Mouse (Mus musculus) CD4-positive helper T cell, adult 2 months (primary cell): Measurements from ENCODE around the gene Stk39.
A peak's percentile ranks its signal among the peaks of the same experiment; 100 is the strongest.

ENCODE experiments used
- DNase-seq: peaks from one replicate; pipeline ENCODE4 v3.0.0-alpha.2; 2012; ENCODE audit warnings: low read depth, missing footprints, low spot score

Gene Stk39

DNA sequence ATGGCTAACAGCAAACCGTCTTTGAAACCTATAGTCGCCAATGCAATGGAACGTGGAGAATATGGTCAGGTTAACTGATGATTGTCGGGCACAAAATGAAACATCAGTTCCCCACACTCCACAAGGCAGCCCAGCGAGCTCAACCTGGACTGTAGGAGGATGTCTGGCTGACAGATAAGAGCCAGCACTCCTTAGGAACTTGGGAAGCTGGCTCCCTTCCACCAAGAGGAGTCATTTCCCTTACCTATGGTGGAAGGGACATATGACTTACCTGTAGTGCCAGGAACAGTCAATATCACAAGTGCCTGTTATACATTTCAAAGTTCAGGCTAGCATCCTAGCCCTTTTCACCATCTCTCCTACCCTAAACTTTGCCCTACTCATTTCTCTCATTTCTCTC lies 14.0 kb downstream of the Stk39 start:
- DNase-seq = no peak

DNA sequence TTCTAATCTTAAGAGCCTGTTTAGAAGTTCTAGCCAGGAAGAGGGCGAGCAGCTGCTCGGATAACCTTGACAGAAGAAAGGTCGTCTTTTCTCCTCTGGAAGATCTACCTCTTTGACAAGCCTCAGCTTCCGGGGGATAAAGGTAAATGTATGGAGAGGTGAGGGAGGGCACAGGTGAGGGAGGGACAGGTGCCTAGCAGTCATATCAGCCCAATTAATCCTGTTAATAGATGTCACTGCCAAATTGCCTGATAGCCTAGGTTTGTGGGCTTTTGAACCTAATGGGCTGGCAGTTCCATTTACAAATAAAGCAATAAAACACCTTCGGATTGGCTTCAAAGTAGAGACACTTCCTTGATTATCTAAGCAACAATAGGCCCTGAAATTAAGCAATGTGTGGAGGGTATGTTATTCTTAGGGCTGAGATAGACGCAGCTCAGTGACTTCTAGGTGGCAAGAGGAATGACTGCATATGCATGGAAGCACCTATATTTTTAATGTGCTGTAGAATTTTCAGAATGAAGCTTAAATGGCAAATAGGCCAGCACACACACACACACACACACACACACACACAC lies 14.5 kb downstream of the Stk39 start:
- DNase-seq = no peak

- no peak for DNase-seq
Observed at GRCm38 (mm10) chr2:68456899-68457298, 15.2 kb downstream of the Stk39 start.

- DNase-seq = no peak
Observed at GRCm38 (mm10) chr2:68452379-68452778, 19.7 kb downstream of the Stk39 start.

DNA sequence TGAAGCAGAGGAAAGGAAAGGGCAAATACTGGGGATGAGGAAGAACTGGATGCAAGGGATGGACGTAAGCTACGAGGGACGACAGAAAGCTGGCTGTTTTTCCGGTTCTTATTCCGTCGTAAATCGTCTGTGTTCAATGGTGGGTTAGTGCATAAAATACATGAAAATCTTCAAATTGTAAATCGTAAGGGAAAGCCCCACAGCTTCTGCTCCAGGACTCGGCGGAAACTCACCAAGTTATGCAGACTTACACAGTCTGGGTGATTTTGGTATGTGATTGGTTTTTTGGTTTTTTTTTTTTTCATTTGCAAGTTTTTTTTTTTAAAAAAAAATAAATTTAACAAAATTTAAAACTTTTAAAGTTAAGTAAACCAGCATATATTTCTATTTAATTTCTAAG lies 24.0 kb downstream of the Stk39 start:
- no peak for DNase-seq

DNA sequence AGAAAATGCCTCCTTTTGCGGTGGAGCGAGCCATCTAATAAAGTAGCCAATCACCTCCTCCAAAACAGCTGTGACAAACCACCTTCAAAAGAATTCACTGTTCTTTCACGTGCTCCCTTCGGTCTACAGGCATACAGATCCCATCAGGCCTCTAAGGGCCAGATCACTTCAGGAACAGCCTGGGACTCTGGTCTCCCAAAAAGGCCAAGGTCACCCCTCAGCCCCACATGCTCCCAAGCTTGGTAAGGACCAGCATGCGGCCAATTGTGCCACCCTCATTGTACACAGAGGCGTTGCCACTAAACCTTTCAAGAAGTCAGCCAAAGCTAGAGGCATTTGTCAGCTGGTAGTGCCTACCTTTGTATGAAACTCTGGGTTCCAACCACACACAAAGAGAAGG lies 28.9 kb downstream of the Stk39 start:
- DNase-seq = no peak

GRCm38 (mm10) chr2:68442113-68442717 lies 29.9 kb downstream of the Stk39 start:
- no peak for DNase-seq

DNA sequence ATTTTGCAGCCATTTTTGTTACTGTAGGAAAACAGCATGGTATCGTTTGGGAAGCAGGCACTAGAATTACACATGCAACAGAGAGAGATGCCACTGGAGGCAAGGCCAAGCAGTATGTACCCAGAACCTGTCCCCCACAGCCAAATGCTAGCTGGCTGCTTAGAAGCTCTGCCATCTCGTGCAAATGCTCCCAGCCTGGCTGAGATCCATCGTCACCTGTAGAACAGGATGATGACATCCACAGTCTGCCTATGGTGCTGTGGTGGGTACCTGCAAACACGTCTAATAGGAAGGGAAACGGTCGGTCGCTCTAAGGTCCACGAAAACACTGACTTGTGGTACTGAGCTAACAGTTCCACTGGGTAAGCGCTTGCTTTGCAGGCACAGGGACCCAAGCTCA lies 32.5 kb downstream of the Stk39 start:
- no peak for DNase-seq

- DNase-seq = no peak
Observed at GRCm38 (mm10) chr2:68437920-68438319, 34.1 kb downstream of the Stk39 start.

DNA sequence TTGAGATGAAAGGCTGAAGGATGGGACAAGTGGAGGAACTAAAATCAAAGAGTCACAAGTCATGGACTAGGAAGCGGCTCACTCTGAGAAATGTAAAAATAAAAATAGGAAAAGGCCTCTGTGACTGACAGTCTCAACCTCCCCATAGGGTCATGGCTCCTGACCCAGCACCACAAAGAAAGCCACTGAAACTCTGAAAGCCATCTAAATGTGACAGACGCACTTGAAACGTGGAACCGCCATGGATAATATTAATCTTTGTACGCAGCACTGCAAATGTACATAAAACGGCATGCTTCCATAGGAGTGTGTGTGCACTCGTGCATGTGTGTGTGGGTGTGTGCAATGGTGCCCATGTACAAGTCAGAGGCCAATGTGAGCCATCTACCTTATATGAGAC lies 34.9 kb downstream of the Stk39 start:
- DNase-seq = no peak

- no peak for DNase-seq
Observed at GRCm38 (mm10) chr2:68436305-68436704, 35.8 kb downstream of the Stk39 start.

DNA sequence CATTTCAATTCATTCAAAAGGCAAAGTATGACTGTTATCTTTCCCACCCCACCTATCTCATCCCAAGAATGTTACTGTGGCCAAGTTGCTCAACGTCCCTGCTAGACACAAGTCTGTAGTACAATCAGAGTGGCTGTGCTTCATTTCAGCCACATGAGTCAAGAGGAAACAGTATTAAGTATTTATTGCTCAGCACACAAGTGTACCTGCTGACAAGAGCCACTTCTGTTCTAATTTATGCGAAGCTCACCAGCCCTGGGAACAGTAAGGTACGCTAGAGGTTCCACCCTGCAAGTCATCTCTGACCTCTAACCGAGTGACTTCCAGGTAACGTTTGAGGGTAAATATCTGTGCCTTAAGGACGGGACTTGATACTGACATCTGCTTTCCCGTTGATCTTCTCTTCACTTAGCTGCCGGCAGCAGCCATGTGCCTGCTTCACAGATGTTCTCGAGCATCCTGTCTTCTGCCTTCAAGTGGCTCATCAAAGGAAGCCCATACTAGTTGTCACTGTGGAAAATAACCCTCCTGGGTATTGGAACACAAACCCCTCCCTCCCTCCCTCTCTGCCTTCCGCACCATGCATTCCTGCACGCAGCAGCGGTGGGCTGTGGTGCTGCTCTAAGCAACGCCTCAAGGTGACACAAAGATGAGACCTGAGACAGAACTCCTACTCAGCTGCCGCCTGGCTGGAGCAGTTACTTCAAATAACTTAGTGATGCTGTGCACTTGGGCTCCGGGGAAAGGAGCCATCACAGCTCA lies 36.4 kb downstream of the Stk39 start:
- DNase-seq = peak; percentile 88

GRCm38 (mm10) chr2:68434997-68435396 lies 37.1 kb downstream of the Stk39 start:
- DNase-seq = no peak

GRCm38 (mm10) chr2:68434576-68434975 lies 37.5 kb downstream of the Stk39 start:
- DNase-seq = peak; percentile 76

GRCm38 (mm10) chr2:68433736-68434312 lies 38.2 kb downstream of the Stk39 start:
- DNase-seq = no peak

GRCm38 (mm10) chr2:68432834-68433233 lies 39.2 kb downstream of the Stk39 start:
- no peak for DNase-seq

DNA sequence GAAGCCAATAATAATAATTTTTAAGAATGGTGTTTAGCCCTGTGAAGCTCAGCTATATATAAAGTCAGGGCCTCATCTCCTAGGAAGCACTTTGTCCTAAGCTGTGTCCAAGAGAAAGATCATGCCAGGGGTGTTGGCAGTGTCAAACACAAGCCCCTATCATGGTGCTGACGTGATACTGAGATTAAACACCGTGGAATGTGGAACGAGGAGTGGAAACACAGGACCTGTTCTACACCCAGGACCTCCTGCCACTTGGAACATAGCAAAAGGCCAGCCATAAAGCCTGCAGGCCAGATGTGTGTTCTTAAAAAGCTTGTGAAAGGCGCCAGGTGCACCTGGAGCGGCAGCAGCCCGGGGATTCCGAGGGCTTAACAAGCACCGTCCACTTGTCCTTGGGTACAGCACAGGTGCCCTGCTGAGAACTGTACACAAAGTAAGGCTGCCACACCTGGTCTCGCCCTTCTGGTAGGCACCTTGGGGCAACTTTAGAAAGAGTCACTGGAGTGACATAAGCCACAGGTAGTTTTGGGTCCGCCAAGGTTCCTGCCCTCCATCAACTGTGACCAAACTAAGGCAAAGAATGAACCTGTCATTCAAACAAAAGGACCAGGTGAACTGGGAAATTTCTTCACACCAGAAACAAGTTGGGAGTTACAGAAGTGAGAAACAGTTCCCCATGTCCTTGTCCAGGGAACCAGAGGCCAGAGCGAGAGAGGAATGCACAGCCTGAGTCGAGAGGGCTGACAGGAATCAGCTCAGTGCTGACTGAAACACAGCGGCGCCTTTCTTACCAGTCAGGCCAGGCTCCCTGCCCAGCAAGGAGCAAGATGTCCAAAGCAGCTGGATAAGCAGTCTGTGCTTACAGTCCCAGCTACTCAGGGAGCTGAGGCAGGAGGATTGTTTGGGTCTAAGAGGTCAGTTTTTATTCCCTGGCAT lies 40.8 kb downstream of the Stk39 start:
- DNase-seq = peak; percentile 19

- DNase-seq = peak; percentile 90
Observed at GRCm38 (mm10) chr2:68430493-68430892, 41.6 kb downstream of the Stk39 start.

- DNase-seq = no peak
Observed at GRCm38 (mm10) chr2:68429436-68429835, 42.6 kb downstream of the Stk39 start.

GRCm38 (mm10) chr2:68426977-68427577 lies 45.0 kb downstream of the Stk39 start:
- no peak for DNase-seq

- DNase-seq = no peak
Observed at GRCm38 (mm10) chr2:68426074-68426473, 46.0 kb downstream of the Stk39 start.
